Mouse (Mus musculus) neural tube, embryonic 10.5 days (tissue): ENCODE data around the gene Klf11.
A peak's percentile ranks its signal among the peaks of the same experiment; 100 is the strongest.
"Not testable (repeated sequence)": the region's sequence is repeated elsewhere in the genome, so short reads cannot be mapped to it uniquely, and the experiment has no call there.

Experiments
- DNase-seq: peaks from one replicate; pipeline ENCODE4 v3.0.0-alpha.2; 2017; ENCODE audit warnings: low spot score; ENCODE audit errors: extremely low spot score

The Klf11 gene

DNA sequence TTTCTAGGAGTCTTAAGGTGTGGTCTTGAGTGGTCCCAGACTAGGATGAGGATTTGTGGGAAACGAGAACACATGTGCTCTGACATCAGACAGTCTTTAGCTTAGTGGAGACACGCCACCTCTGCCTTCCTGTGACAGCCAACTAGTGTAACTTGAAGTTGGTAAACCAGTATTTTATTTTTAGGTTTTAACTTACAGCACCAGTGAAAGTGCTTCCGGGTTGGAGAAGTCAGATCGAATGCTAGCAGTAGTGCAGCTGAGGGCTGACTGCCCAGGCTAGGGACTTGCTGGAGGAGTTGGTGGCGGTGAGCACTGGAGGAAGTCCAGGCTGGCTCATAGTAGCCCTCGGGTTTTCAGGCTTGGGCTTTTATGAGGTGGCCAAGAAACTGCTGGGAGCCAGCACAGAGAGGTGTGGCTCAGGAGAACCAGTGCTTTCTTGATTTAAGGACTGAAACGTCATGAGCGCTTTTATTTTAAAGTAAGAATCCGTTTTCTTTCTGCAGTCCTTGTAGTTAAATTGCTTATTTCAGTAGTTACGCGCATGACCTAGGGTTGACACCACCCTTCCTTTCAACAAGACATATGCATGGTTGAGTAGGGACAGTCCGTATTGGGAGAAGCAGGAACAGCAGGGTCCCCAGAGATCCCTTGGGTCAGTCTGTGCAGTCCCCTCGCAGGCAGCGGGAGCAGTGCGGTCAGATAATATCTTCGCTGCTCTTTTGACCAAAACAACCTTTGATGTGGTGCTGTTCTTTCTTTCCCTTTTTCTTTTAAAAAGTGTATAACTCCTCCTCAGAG is 3.2 kb downstream of the Klf11 start:
- no peak for DNase-seq

- no peak for DNase-seq
Observed at GRCm38 (mm10) chr12:24656436-24656835, 5.4 kb downstream of the Klf11 start.

DNA sequence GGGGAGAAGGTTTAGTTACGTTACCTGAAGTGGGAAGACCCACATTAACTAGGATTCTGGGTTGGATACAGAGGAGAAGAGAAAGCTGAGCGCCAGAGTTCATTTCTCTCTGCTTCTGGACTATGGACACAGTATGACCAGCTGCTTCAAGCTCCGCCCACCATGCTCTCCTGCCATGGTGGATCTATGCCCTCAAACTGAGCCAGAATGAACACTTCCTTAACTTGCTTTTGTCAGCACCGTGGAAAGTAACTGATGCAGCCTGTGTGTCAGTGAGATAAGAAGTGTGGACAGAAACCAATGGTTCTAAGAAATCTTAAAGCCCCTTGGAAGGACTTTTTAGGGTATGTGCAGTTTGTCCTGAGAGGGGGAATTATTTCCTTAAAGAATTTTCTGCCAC is 7.9 kb downstream of the Klf11 start:
- DNase-seq = no peak

- DNase-seq = no peak
Observed at GRCm38 (mm10) chr12:24659923-24660322, 8.8 kb downstream of the Klf11 start.

- DNase-seq = no peak
Observed at GRCm38 (mm10) chr12:24661100-24661499, 10.0 kb downstream of the Klf11 start.

- no peak for DNase-seq
Observed at GRCm38 (mm10) chr12:24662131-24662530, 11.1 kb downstream of the Klf11 start.

DNA sequence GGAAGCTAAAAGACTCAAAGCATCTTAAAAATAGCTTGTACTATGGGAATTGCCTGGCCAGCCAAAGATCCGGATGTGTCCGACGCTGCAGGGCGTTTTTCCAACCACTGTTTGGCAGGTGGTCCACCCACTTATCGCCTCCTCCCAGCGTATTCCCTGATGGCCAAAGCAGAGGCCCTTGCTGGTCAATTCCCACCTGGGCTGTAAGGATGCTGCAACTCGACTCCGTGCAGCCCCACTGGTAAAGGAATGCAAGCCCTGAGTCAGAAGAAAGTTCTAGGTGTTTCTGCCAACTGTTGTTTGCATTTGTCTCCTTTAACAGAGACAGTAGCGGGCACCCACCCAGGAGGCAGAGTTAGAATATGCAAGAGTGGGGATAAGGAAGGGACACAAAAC is 29.0 kb downstream of the Klf11 start:
- peak; percentile 28 for DNase-seq

DNA sequence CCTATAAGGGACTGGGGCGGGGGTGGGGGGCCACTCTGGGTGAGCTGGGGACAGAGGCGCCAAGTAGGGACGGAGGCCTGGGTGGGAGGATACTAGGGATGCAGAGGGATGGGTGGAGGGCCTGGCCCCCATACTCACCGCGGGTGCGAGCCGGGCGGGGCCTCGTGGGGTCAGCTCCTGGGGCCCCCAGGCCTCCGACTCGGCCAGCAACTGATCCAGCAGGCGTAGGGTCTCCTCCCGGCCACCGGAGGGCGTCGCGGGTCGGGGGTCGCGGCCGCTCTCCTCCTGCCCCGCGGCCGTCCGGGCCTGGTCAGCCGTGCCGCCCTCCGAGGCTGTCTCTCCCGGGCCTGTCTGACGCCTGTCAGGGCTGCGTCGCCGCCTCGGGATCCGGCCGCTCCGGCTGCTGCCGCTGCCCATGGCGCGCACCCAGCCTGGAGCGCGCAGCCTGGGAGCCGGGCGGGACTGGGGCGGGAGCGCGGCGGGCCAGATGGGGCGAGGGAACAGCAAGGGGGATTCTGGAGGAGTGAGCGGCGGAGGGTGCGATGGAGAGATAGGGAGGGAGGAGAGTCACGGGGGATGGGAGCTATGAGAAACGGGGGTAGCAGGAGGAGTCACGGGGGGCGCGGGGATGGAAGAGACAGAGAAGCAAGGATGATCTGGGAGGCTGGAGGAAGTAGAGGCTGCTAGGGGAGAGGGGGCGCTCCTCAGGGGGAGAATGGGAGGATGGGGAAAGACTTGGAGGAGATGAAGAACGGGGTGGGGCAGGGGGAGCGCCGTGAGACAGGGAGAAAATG is 29.6 kb downstream of the Klf11 start:
- DNase-seq = peak; percentile 64

- DNase-seq = peak; percentile 32
Observed at GRCm38 (mm10) chr12:24681286-24682023, 30.4 kb downstream of the Klf11 start, which contains the start of gene Cys1. Gene Cys1 (minus strand): TSS chr12:24681813.

DNA sequence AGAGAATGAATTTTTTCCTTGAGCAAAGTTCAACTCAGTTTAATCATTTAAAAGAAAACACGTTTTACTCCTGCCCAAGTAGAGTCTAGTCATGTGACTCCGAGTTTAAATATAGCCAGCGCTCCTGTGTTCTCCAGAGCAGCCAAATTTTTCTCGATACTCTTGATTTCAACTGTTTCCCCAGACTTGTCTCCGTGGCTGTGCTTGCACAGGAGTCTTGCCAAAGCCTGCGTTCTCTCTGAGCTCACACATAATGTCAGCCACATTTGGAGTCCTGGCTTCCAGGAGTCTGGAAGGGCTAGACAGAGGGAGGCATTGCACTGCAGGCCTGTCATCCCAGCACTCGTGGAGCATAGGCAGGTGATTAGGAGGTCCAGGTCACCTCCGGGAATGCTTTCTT is 31.5 kb downstream of the Klf11 start:
- DNase-seq = no peak

DNA sequence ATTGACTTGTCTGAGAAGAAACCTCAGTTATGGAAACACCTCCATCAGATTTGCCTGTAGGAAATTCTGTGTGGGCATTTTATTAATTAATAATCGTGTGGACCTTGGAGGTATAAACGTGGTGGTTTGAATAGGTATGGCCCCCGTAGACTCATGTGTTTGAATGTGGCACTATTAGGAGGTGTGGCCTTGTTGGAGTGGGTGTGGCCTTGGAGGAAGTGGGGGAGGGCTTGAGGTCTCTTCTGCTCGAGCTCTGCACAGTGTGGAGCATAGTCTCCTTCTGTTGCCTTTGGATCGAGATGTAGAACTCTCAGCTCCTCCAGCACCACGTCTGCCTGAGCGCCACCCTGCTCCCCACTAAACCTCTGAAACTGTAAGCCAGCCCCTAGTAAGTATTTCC is 32.4 kb downstream of the Klf11 start:
- DNase-seq = no peak

- no peak for DNase-seq
Observed at GRCm38 (mm10) chr12:24686038-24686695, 35.1 kb downstream of the Klf11 start.

GRCm38 (mm10) chr12:24686696-24687346 is 35.7 kb downstream of the Klf11 start:
- no peak for DNase-seq

DNA sequence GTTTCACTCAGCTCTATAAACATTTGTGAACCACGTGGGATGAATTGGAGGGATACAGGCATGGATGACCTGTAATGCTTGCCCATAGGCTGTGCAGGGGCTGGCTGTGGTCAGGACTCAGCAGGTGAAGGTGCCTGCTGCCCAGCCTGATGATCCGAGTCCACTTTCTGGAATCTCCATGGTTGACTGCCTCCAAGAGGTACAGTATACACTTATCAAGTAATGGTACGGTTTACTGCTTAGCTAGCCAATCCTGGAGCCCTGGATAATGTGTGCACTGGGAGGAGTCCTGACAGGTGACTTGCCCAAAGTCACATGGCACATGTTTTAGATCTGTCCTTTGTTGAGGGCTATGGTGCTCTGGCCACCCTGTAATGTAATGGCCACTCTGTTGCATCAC is 39.3 kb downstream of the Klf11 start:
- no peak for DNase-seq

GRCm38 (mm10) chr12:24696500-24697483 is 45.7 kb downstream of the Klf11 start:
- DNase-seq = peak; percentile 87

GRCm38 (mm10) chr12:24697484-24698204 is 46.6 kb downstream of the Klf11 start:
- no peak for DNase-seq

DNA sequence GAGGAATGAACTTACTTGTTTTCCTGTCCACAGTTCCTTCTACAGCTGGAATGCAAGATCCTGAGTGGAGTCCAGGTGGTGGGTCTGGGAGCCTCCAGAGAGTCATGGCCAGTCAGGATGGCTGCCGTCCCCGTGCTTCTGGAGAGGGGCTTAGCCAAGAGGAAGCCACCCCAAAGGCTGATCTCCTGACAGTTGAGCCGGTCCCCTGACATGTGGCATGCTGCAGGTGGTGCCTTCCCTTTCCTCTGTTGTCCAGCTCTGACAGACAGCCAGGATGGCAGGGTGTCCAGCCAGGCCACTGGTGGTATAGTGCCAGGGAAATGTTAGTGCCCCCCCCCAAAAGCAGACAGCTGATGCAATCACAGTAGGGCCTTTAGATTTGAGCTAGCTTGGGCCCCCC is 47.4 kb downstream of the Klf11 start:
- no peak for DNase-seq

- DNase-seq = no peak
Observed at GRCm38 (mm10) chr12:24699578-24699977, 48.5 kb downstream of the Klf11 start.

GRCm38 (mm10) chr12:24701621-24702020 is 50.5 kb downstream of the Klf11 start:
- not testable (repeated sequence) for DNase-seq
